Mouse (Mus musculus) cerebellum, postnatal 36 days (tissue): Measurements from ENCODE around the gene Slco4a1.
A peak's percentile ranks its signal among the peaks of the same experiment; 100 is the strongest.

Source experiments
- DNase-seq, 2 experiments: peaks; one replicate each; pipeline ENCODE4 v3.0.0; 2021 to 2022; ENCODE audit warnings: mixed read lengths in 2 of 2

The Slco4a1 gene

DNA sequence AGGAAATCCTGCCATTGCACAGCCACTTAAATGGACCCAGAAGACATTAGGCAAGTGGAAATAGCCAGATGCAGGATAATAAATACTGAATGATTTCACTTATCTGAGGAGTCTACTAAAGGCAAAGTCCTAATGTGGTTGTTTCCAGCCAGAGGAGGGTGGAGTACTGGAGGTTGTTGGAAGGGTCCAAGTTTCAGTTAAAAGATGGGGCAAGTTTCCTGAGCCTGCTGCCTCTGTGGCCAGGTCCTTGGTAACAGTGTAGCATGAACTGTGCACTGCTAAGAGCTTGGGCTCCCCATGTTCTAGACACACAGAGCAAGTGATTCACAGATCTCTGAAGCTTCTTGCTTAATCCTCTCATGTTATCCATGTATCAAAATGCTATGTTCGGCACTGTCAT, 10.1 kb upstream of the Slco4a1 start:
- DNase-seq, result no peak

DNA sequence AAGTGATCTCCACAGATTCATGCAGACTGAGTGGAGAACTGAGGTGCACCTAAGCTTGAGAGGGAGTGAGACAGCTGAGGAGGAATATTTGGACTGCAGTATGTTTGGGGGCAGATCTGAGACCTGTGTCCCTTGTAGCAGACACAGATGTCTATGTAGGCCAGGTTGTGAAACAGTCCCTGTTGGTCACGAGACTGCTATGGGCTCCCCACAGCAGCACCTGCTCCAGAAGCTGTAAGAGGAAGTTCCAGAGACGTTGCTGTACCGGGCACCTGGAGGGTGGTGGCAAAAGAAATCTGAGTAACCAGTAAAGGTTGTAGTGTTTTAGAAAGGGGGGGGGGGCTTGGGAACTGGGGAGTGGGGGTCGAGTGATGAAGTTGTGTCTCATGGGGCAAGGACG, 7.0 kb upstream of the Slco4a1 start:
- DNase-seq, result no peak

DNA sequence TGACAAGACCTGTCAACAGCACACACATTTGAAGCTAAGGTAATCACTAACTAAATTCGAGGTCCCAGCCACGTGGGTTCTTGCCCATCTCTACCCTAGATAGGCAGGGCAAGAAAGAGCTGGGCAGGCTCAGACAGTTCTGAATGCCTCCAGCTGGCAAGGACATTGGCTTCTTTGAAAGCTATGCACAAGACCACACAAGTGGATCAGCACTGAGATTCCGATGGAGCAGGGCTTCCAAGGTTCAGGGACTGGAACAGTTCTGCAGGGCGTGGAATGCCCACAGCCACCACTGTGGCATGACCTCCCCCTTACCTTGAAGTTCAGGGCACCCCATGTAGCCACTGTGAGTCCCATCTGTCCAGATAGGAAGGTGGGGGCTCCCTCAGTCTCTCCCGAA, 5.5 kb upstream of the Slco4a1 start:
- DNase-seq, result no peak

DNA sequence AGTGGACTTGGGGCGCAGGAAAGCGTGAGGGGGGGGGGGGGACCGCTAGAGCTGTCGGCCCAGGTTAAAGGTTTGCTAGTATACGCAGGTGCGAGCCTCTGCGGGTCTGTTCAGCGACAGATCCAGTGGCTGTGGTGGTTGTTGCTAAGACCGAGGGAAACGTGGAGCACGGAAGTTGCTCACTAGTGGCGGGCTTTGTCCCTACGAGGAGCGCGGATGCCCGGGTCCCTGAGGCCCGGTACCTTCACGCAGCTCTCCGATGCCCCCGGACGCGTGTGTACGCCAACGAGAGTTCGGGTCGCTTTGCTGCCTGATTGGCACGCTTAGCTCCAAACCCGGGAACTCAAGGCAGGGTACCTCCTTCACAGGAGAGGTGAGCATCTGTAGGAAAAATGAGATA, 660 bp downstream of the Slco4a1 start:
- DNase-seq, result peak in 1 of 2 experiments; percentile 16

DNA sequence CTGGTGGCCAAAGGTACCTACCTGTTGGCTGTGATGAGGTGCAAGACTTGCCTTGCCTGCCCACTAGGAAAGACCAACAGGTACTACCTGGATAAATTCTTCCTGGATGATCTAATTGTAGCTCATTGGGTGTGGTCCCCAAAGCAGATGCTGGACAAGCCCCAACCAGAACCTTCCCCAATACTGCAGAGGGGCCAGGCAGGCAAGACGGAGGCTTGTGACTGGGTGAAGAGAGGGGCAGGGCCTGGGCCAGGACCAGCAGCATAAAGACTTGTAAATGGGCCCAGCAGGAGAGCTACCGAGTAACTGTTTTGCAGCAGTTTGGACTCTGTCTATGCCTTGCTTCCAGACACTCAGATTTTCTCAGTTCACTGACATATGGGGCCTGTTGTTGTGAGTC, 1.6 kb downstream of the Slco4a1 start:
- DNase-seq, result no peak

DNA sequence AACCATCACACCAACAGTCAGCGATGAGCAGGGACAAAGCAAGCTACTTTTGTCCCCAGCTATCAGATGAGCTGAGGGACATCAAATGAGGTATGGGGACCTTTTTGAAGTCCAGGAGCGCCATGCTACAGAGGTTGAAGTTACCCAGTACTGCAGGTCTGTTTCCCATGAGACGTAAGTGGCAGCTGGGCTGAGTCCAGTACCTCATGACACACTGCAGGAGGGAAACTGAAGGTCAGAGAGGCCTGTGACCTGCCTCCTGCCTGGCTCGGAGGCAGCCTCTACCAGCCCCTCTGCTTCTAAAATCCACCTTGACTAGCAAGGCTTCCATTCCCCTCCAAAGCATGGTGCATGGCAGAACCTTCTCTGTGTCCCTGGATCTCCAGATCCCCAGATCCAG, 3.4 kb downstream of the Slco4a1 start:
- DNase-seq, result no peak

DNA sequence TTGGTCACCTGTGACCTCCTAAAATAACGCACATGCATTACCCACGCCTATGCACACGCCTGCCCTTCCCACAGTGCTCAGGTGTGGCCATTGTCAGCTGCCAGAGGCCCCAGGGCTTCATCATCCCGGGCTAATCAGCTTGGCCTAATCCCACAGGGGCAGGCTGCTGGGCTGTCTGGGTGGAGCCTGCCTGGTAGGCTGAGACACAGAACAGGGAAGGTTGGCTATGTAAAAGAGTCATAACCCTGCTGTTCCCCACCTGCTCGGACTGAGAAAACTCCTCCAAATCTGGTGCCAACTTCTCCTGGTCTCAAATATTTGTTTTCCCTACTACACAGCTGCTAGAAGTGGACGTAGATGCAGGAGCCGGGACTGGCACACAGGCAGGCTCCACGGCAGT, 4.8 kb downstream of the Slco4a1 start:
- no peak for DNase-seq

DNA sequence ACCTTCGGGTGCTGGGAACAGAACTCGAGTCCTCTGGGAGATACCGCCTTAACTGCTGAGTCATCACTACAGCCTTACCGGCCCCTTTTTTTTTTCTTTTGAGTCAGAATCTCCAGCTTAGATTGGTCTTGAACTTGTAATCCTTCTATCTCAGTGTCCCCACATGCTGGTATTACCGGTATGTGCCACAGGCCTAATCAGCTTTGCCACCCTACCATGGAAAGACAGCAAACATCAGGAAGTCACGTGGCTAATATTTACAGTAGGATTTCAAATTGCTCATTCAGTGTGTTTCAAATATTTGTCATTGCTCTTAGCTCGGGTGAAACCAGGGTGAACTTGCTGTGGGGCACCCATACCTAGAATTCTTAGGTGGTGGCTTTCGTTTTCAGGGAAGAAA, 6.5 kb downstream of the Slco4a1 start:
- DNase-seq, result no peak

DNA sequence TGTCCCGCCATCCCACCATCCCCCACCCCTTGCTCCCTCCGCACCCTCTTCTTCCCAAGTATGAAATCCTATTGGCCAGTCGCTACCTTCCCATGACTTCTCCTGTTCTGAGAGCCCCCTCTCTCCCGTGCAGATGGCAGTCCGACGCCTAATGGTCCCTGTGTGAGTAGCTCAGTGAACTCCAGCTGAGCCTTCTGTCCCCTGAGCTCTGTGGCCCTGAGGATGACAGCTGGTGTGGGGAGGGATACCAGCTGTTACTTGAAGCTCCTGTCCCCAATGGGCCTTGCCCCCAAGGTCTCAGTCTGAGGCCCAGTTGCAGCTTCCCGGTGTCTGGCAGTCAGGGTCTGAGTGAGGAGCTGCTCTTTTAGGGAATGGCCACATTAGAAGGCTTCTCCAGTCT, 10.5 kb downstream of the Slco4a1 start:
- no peak for DNase-seq

DNA sequence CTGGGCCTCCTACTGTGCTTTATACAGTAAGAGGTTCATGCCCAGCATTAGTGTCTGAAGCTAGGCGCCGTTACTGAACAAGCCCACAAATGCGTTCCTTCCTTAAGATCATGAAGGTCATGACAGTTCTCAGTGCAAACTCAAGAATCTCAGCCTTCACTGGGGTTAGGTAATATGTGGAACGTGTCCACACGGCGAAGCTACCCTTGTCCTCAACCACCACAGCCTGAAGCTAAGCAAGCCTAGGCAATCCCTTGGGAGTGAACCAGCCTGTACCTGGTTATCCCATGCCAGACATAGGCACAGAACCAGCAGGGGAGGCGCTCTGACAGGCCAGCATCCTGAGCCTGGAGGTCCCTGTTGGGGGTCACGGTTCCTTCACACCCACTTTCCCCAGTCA, 12.8 kb downstream of the Slco4a1 start:
- DNase-seq, result no peak

DNA sequence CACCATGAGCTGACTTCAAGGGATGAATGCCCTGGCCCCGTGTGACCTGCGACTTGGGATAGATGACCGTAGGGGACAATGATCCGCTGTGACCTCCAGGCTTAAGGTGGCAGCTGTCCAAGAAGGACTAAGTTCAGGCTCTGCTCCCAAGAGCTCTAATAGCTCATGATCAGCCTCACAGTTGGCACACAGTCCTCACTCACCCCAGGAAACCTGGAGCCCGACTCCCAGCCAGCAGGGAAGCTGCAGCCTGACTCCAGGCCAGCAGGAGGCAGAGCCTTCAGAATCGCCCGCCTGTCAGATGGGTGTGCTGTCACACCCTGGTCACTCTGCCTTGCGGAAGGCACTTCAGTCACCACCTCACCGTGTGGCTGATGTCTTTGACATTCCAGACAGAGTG, 13.7 kb downstream of the Slco4a1 start:
- no peak for DNase-seq

DNA sequence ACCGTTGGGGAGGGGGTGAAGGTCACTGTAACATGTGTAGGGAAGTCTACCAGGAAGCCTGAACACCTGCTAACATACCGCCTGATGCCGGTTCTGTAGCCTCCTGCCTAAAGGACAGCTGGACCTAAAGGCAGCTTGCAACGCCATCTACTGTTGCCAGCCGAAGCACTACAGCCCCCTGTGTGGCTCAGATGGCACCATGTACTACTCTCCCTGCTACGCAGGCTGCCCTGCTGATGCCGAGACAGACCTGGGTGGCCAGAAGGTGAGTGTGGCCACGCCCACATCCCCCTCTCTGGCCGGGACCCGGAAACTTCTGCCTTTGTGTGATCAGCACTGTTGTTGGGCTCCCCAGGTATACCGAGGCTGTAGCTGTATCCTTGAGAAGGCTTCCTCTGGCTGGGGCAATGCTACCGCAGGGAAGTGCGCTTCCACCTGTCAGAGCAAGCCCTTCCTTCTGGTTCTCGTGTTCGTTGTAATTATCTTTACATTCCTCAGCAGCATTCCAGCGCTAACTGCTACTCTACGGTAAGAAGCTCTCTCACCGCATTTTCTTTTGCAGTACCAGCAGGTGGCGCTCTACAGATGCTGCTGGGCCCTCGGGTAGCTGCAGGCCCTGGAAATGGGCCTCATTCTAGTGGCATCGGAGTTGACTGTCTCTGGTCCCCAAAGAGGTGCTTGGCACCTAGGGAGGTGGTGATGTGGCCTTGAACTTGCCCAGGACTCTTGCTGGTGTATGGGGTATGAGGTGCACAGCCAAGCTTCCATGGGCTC, 16.4 kb downstream of the Slco4a1 start:
- peak; percentile 26 to 32 for DNase-seq

DNA sequence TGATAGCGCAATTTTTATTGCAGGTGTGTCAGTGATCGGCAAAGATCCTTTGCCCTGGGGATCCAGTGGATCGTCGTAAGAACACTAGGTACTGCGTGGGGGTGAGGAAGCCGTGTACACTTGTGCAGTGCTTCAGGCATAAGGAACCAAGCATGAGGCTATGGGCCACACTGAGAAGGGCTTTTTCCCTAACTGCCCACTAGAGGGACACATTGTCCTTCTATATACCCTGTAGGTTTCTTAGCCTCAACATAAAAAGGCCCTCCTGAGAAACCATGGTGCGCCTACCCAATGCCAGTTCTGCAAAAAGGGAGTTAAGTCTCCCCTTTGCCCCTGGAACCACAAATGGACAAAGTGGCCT, 17.0 kb downstream of the Slco4a1 start:
- DNase-seq, result peak; percentile 23 to 52

DNA sequence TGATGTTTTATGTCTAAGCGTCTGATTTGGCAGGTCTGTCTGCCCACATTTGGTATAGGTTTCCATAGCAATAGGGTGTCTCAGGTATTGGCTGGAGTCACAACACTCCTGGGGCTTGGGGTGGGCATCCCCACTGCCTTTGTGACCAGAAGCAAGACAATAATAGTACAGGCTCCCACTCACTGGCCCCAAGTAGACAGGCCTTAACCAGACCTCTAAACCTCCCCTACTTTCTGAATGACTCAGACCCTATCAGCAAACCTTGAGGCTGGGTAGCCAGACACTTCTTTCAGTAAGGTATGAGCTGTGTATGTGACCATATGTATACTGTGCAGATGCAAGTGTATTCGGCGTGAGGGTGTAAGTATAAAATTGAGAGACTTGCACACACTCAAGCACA, 18.8 kb downstream of the Slco4a1 start:
- DNase-seq, result no peak

DNA sequence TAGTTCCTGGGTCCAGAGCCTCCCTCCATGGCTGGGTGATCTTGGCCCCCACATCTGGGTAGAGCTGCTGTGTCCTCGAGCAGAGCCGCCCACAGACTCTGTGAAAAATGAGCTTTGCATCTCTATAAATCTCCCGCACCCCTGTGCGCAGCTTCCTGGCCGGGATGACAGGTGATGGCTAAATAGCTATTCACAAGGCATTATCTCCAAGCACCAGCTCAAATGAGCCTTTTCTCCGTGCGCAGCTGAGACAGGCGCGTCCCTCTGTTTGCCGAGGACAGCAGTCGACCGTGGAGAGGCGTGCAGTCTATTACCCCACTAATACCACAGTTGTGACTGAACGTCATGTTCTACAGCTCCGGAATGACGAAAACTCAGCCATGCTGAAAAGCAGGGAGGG, 26.2 kb downstream of the Slco4a1 start:
- DNase-seq, result no peak

DNA sequence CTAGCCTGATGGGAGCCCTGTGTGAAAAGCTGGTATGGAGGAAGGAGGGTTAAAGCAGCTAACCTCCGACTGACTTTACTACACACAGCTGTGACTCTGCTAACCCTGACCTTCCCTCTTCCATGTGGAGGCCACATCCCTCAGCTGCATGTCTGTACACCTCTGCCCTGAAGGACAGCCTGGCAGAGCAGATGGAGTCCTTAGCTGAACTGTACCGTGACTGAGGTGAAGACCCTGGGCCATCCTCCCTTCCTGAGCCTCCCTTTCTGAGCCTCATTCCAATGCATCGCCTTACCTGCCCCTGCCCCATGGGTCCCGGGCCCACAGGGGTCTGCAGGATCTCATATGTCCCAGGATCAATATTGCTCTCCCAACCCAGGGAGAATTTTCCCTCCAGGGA, 28.8 kb downstream of the Slco4a1 start:
- DNase-seq, result no peak

DNA sequence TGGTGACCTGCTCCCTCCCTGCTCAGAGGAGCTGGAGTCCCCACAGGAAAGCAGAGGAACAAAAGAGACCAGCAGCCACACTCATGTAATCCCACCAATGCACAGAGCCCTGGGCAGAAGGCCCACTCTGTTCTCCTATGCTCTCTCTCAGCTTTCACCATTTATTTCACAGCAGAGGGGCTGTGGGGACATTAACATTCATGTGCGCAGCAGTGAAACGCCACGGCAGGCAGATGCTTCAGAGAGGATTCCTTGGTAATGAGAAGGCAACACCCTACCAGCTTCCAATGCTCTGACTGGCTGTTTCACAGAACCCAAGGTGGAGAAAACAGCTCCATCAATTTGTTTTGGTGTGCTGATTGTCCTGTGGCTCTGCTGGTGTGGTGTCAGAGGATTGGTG, 29.3 kb downstream of the Slco4a1 start:
- no peak for DNase-seq

DNA sequence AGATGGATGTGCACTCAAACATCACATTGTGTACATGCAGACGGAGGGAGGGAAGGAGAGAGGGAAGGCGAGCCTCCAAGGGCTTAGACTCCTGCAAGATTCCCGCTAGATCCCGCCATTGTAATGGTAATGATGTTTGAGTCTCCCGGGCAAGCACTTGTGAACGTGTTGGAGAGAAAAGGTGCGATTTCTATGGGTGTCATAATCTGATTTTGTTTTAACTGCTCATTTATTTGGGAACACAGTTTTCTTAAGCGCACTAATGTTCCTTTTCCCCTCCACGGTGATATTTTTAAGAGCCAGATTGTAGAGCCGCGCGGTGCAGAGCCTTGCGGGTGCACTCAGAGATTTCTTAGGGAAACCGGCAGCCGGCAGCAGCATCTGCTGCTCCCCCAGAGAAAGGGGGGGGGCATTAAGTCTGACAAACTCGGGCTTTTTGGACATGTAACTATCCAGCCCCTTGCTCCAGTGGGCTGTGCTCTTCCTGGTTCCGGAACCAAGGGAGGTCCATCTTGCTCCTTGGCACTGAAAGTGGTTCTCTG, 32.2 kb downstream of the Slco4a1 start:
- DNase-seq, result no peak

DNA sequence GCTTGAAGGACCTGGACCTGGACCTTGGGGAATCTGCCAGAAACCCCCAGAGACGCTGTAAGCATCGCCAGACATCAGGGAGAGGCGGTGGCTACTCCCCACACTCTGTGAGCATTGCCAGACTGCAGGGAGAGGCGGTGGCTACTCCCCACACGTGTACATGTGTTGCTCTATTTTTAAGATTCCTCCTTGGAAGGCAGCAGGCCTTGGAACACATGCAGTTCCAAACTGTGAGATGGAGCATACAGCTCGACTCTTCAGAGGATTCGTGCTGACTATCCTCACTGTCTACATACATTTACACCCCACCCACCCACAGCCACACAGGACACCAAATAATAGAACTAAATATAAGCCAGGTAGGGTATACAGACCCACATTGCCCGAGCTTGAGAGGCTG, 39.9 kb downstream of the Slco4a1 start:
- DNase-seq, result no peak

DNA sequence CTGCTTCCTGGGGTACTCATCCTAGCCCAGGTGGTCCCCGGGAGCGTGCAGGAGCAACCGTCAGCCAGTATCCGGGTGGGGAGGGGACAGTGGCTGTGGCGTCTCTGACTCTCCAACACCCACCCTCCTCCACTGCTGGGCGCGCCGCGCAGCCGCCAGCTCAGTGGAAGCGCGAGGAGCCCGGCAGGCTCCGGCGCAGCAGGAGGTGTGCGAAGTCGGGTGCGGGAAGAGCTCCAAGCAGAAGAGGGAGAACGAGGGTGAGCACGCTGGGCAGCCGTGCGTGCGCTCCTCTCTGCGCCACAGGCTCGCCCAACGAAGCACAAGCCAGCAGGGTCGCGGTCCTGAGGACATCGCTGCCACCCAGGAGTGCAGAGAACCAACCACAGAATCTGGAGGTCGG, 43.7 kb downstream of the Slco4a1 start, which contains the start of gene Ntsr1:
Gene Ntsr1, plus strand, starts transcription at position 236 of the 400 bp plus-strand sequence.
- DNase-seq, result no peak

DNA sequence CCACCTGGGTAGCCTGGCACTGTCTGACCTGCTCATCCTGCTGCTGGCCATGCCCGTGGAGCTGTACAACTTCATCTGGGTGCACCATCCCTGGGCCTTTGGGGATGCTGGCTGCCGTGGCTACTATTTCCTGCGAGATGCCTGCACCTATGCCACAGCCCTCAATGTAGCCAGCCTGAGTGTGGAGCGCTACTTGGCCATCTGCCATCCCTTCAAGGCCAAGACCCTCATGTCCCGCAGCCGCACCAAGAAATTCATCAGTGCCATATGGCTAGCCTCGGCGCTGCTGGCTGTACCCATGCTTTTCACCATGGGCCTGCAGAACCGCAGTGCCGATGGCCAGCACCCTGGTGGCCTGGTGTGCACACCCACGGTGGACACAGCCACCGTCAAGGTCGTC, 44.7 kb downstream of the Slco4a1 start:
- DNase-seq, result no peak

DNA sequence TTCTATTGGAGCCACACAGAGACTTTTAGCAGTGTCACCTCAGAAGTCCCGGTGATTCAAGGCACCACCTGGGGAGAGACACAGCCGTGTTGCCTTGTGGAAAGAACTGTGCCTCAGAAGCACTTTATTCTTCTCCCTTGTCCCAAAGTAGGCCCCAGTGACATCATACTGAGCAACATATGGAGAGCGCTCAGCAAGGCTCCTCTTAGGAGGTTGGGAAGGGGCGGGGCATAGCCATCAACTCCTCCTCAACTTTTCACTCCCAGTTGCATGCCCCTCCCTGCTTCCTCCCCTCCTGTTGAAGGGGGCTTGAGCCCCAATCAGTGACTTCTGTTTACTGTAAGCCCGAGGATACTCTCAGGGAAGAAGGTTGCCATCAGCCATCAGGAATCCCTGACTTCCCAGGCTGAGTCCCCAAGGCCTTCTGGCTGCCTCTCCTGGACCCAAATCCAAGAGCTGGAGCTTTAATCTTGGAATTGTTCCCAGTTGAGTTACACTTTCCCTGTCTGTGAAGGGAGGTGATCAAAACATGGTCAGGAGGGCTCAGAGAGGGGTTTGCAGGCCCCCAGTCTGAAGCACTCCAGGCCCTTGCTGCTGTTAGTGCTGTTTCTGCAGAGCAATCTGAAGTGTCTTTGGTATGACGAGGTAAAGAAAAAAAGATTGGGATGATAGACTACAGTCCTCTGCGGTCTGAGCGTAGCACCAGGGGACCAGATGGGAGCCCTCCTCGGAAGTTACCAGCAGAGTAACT, 45.3 kb downstream of the Slco4a1 start:
- DNase-seq, result no peak

DNA sequence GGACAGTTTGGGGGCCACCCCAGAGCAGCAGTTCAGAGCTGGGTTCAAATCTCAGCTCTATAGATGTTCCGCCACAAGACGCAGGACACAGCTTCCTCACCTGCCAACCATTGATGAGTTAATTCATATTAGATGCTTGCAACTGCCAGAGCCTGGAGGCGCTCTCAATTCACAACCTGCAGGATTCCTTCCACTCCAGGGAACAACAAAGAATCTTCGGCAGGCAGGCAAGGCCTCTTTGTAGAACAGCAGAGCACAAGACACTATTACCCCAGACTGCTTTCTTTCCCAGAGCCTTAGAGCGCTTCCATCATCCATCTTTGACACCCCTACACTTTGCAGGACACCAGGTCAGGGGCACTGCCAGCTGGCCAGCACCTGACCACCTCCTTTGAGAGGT, 50.2 kb downstream of the Slco4a1 start:
- DNase-seq, result no peak

DNA sequence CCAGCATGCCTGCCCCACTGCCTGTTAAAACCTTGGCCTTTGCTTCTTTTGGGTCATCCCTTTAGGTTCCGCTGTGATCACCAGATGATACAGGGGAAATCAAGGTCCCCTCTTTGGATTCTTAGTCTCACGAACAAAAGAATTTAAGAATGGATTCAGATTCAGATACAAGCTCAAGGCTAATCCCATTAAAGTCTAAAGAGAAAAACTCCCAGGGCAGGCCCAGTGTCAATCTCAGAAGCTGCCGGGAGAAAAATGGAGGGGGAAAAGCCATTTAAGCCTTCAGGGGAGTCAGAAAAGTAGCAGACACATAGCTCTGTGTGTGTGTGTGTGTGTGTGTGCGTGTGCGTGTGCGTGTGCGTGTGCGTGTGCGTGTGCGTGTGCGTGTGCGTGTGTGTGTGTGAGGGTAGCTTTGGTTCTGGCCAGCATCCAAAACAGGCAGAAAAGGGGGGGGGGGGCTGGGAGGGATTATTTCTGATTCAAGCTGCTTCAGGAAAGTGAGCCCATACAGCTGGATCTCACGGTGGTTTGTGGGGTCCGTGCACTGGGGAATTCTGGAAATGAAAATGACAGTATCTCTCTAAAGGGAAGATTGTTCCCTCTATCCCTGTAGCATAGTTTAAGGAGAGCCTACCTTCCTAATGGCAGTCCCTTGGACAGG, 52.5 kb downstream of the Slco4a1 start:
- no peak for DNase-seq
